Mouse (Mus musculus): Measurements from ENCODE around the gene Trim33. TPM values are rescaled to one million over a fixed set of nuclear protein-coding genes. Genes with fewer than 3 reads are reported as not detected.

Gene Trim33
- total RNA-seq, 2 experiments from 2014 or later: 51.4 to 55.0 TPM

- no peak for DNase-seq
Observed at GRCm38 (mm10) chr3:103361150-103361549, 82.1 kb downstream of the Trim33 start.

- DNase-seq: no peak
Observed at GRCm38 (mm10) chr3:103364182-103364945, 85.3 kb downstream of the Trim33 start.

GRCm38 (mm10) chr3:103367176-103367970, 88.3 kb downstream of the Trim33 start:
- no peak for DNase-seq

GRCm38 (mm10) chr3:103368731-103369130, 89.6 kb downstream of the Trim33 start:
- no peak for DNase-seq

- peak; percentile 31 to 42 for DNase-seq
Observed at GRCm38 (mm10) chr3:103374028-103374427, 94.9 kb downstream of the Trim33 start.

- DNase-seq: no peak
Observed at GRCm38 (mm10) chr3:103375181-103375855, 96.2 kb downstream of the Trim33 start.

GRCm38 (mm10) chr3:103378018-103378417, 98.9 kb downstream of the Trim33 start:
- DNase-seq: no peak

- DNase-seq: no peak
Observed at GRCm38 (mm10) chr3:103379371-103379770, 100.3 kb downstream of the Trim33 start.

- DNase-seq: no peak
Observed at GRCm38 (mm10) chr3:103380814-103381213, 101.7 kb downstream of the Trim33 start.

- DNase-seq: no peak
Observed at GRCm38 (mm10) chr3:103381441-103381840, 102.3 kb downstream of the Trim33 start.

- DNase-seq: peak; percentile 82 to 88
Observed at GRCm38 (mm10) chr3:103382872-103383567, 103.9 kb downstream of the Trim33 start.

GRCm38 (mm10) chr3:103384486-103384885, 105.4 kb downstream of the Trim33 start:
- no peak for DNase-seq

- DNase-seq: no peak
Observed at GRCm38 (mm10) chr3:103384949-103385348, 105.9 kb downstream of the Trim33 start.

GRCm38 (mm10) chr3:103385383-103386291, 106.5 kb downstream of the Trim33 start:
- DNase-seq: no peak

GRCm38 (mm10) chr3:103386292-103387031, 107.4 kb downstream of the Trim33 start:
- DNase-seq: no peak

- DNase-seq: no peak
Observed at GRCm38 (mm10) chr3:103392613-103393258, 113.6 kb downstream of the Trim33 start.

- no peak for DNase-seq
Observed at GRCm38 (mm10) chr3:103393283-103394060, 114.4 kb downstream of the Trim33 start.

- DNase-seq: no peak
Observed at GRCm38 (mm10) chr3:103394121-103394520, 115.0 kb downstream of the Trim33 start.

GRCm38 (mm10) chr3:103397523-103397922, 118.4 kb downstream of the Trim33 start:
- no peak for DNase-seq
